Mouse (Mus musculus) hindbrain, postnatal 0 days (tissue): Measurements from ENCODE around the gene Klhl24. TPM values are rescaled to one million over a fixed set of nuclear protein-coding genes. Genes with fewer than 3 reads are reported as not detected.
A peak's percentile ranks its signal among the peaks of the same experiment; 100 is the strongest.

Experiments
- ATAC-seq: fragments of 200-750 bp; cut with Nextera tagmentation; 2 replicates; pipeline ENCODE4 v1.8.0; 2017; ENCODE audit warnings: mild to moderate bottlenecking, moderate TSS enrichment, moderate library complexity
- DNase-seq: peaks from one replicate; pipeline ENCODE4 v3.0.0-alpha.2; 2015; ENCODE audit warnings: low spot score
- H3K27ac ChIP-seq: fragments of 300-500 bp; sonication (generic); 2 replicates; pipeline ENCODE4 v1.5.1; 2014; ENCODE audit warnings: mild to moderate bottlenecking
- H3K27me3 ChIP-seq: fragments of 300-500 bp; sonication (generic); 2 replicates; pipeline ENCODE4 v1.6.1; 2014; ENCODE audit warnings: low read length, mixed read lengths; ENCODE audit not compliant: insufficient read depth
- H3K36me3 ChIP-seq: fragments of 300-500 bp; sonication (generic); 2 replicates; pipeline ENCODE4 v1.6.1; 2014; ENCODE audit warnings: low read length, mixed read lengths; ENCODE audit not compliant: insufficient read depth
- H3K4me1 ChIP-seq: fragments of 300-500 bp; sonication (generic); 2 replicates; pipeline ENCODE4 v1.6.1; 2014; ENCODE audit warnings: antibody characterized with exemption, low read length, mixed read lengths; ENCODE audit not compliant: insufficient read depth
- H3K4me2 ChIP-seq: fragments of 300-500 bp; sonication (generic); 2 replicates; pipeline ENCODE4 v1.6.1; 2014; ENCODE audit warnings: low read depth, mild to moderate bottlenecking, low read length, moderate library complexity, mixed read lengths
- H3K4me3 ChIP-seq: fragments of 300-500 bp; sonication (generic); 2 replicates; pipeline ENCODE4 v1.5.1; 2014; ENCODE audit warnings: low read length
- H3K9ac ChIP-seq: fragments of 300-500 bp; sonication (generic); replicated peaks from 2 replicates; pipeline ENCODE4 v1.6.1; 2014; ENCODE audit warnings: mild to moderate bottlenecking, low read length, moderate library complexity, mixed read lengths
- H3K9me3 ChIP-seq: fragments of 300-500 bp; sonication (generic); 2 replicates; pipeline ENCODE4 v1.6.1; 2016; ENCODE audit warnings: low read length, mixed read lengths
- CTCF ChIP-seq: IDR thresholded peaks from 2 replicates; pipeline ENCODE4 v1.5.1; 2016; ENCODE audit warnings: antibody characterized with exemption, control low read depth, low read depth
- WGBS: fragments of 180-500 bp; shearing (Covaris S2); extraction: QIAGEN DNeasy Blood & Tissue Kit; methylation state at CpG from one replicate; pipeline ENCODE4 v1.1.7; 2014; 5-methylcytosine and 5-hydroxymethylcytosine counted together
- polyA plus RNA-seq: library from polyadenylated mRNA; unstranded; fragments of >200 nt; fragmentation: Nextera tagmentation; extraction: Ambion mirVana; gene quantifications from 2 replicates; pipeline ENCODE4 v1.2.1, GENCODE M21; 2015
- total RNA-seq: library from RNA; depleted of rRNA; stranded (reverse); fragments of >200 nt; gene quantifications from 2 replicates; pipeline ENCODE4 v1.2.3, GENCODE M21; 2014; rRNA removed

Klhl24 gene
- total and polyA plus RNA-seq, 2 experiments from 2014 or later = 36.2 to 75.5 TPM

- 0 out of 2 replicates have a peak, but pooled peaks have one; percentile 19 for TF ChIP-seq CTCF
- Histone ChIP-seq H3K4me1 (no peaks in the 10 kb centered on the region), H3K36me3 (peaks cover 42% of the 10 kb centered on the region), H3K4me3 (no peak overlapping the region), H3K27me3 (no peaks in the 10 kb centered on the region), H3K27ac (peak overlapping the region; percentile 68), H3K9me3 (no peaks in the 10 kb centered on the region), H3K4me2 (no peak overlapping the region), H3K9ac (no peak overlapping the region)
- ATAC-seq = peak; percentile 90
- 60% methylated on average over 3 of the region's 3 CpGs for WGBS
- peak; percentile 53 for DNase-seq
These were observed 72.2 kb downstream of the Klhl24 start for GRCm38 (mm10) chr16:20169471-20170106.

Other genes starting within 250 kb of the Klhl24 start
- 2.4 and 2.6 TPM in 2 replicates for gene Klhl6, start 114.5 kb upstream of the Klhl24 start, total RNA-seq
- 2.7 and 2.9 TPM in 2 replicates for gene Klhl6, start 114.5 kb upstream of the Klhl24 start, polyA plus RNA-seq
- 43.6 and 48.6 TPM in 2 replicates for gene Yeats2, start 43.5 kb downstream of the Klhl24 start, total RNA-seq
- gene Yeats2, start 43.5 kb downstream of the Klhl24 start, polyA plus RNA-seq = 11.1 and 11.4 TPM in 2 replicates
- gene Map6d1, start 143.8 kb downstream of the Klhl24 start, total RNA-seq = 12.4 and 16.3 TPM in 2 replicates
- gene Map6d1, start 143.8 kb downstream of the Klhl24 start, polyA plus RNA-seq = 5.2 and 5.3 TPM in 2 replicates
- 78.2 and 110 TPM in 2 replicates for gene Parl, start 204.8 kb downstream of the Klhl24 start, total RNA-seq
- gene Parl, start 204.8 kb downstream of the Klhl24 start, polyA plus RNA-seq = 86.9 and 90.1 TPM in 2 replicates
- 0.10 TPM in 1 of 2 replicates, not detected in the other for gene Cyp2ab1, start 227.9 kb downstream of the Klhl24 start, total RNA-seq
- not detected in 2 replicates for gene Cyp2ab1, start 227.9 kb downstream of the Klhl24 start, polyA plus RNA-seq